Mouse (Mus musculus): Measurements from ENCODE around the gene Meis1.

- TF ChIP-seq CTCF (conservative IDR thresholded peaks at IDR 0.05; ENCODE audit: low read length) (no peak), NANOG (IDR thresholded peaks at IDR 0.05; ENCODE audit: borderline replicate concordance, low read length) (no peak), POU5F1 (IDR thresholded peaks at IDR 0.05; ENCODE audit: borderline replicate concordance, low read length) (no peak)
Measured at GRCm38 (mm10) chr11:18850772-18851171, 168.0 kb downstream of the Meis1 start.

All from E14TG2a.4 (cell line).